Mouse (Mus musculus) ES-Bruce4 (cell line): ENCODE data around the gene Kcnip4.

ENCODE experiments used
- CTCF ChIP-seq: IDR thresholded peaks from one replicate; pipeline ENCODE4 v1.8.1; 2011; ENCODE audit warnings: low read depth, low read length
- EP300 ChIP-seq: IDR thresholded peaks from 2 replicates; pipeline ENCODE4 v1.6.1; 2011; ENCODE audit warnings: low read depth, low read length; ENCODE audit not compliant: insufficient read depth
- POLR2A ChIP-seq: IDR thresholded peaks from one replicate; pipeline ENCODE4 v1.8.1; 2011; ENCODE audit warnings: low read length; ENCODE audit not compliant: insufficient read depth

GRCm38 (mm10) chr5:49041259-49041845 is 483.4 kb downstream of the Kcnip4 start:
- no peak for TF ChIP-seq POLR2A
- TF ChIP-seq EP300 = no peak
- TF ChIP-seq CTCF = no peak
